In the genomic region with DNA sequence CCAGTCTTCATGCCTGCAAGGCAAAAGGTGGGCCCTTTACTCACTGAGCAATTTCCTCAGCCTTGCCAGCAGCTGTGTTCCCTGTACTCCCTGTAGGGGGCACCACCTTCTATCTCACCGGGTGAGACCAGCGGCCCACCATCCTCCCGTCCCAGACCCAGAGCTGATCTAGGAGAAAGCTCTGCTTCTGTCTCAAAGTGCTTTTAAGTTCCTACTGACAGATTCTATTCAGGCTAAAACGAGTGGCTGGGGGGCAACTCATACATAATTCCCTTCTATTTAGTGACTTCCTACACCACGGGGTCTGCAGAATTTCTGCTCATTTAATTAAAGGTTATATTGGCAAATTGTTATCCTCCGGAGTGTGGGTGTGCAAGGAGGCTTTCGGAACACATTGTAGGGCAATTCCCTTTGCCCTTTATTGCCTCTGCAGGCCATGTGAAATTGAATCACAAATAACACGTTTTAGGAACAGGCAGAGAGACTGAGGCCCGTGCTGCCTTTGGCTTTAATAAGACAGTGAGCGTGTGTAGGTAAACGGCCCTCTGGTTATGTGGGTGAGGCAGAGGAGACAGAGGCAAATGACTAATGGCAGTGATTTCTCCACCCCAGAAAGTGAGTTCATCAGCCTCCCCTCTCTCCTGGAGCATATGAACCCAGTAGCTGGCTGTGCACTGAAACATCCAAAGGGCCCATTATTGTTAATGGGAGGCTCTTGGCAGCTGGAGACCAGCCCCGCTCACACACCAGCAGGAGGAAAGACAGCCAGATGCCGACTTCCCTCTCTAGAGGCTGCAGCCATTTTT, we compare ENCODE assay signal across 8 mouse cellular contexts. TPM values are rescaled to one million over a fixed set of nuclear protein-coding genes. Genes with fewer than 3 reads are reported as not detected.
DNase-seq lines count a peak whose midpoint lies in the region; ATAC-seq and TF ChIP-seq lines count a peak whose summit lies in the region.

No protein-coding gene starts in this region.

- intact Hi-C loops in left cerebral cortex, postnatal 4 days (cut with DNase I): no loop called here
- intact Hi-C loops in left cerebral cortex, postnatal 36 days (cut with DNase I): no loop called here
- intact Hi-C loops in heart, postnatal 10 days (cut with DNase I): no loop called here

- no peaks in the 10 kb centered on the region for H3K27me3 ChIP-seq in hindbrain, embryonic 14.5 days (ENCODE audit: control insufficient read depth, insufficient read depth, low read length)
- H3K27me3 ChIP-seq in neural tube, embryonic 14.5 days (ENCODE audit: control insufficient read depth, insufficient read depth, low read length): no peaks in the 10 kb centered on the region

- H3K4me3 ChIP-seq in hindbrain, embryonic 14.5 days (replicated peaks; ENCODE audit: low read length): no peak overlapping the region
- H3K4me3 ChIP-seq in neural tube, embryonic 14.5 days (ENCODE audit: low read depth, low read length): no peak overlapping the region

- no peak overlapping the region for H3K9ac ChIP-seq in hindbrain, embryonic 14.5 days
- no peak overlapping the region for H3K9ac ChIP-seq in neural tube, embryonic 14.5 days (replicated peaks; ENCODE audit: low read depth, low read length)

- peak; percentile 56; the same call in 1 of the 2 replicates for TF ChIP-seq CTCF in brain, embryonic 14.5 days (IDR thresholded peaks at IDR 0.05; ENCODE audit: borderline replicate concordance, extremely low read depth, insufficient read depth, insufficient read length)

- no peaks in the 10 kb centered on the region for H3K36me3 ChIP-seq in hindbrain, embryonic 14.5 days (replicated peaks; ENCODE audit: control insufficient read depth, insufficient read depth)
- no peaks in the 10 kb centered on the region for H3K36me3 ChIP-seq in neural tube, embryonic 14.5 days (ENCODE audit: control insufficient read depth, insufficient read depth, low read length)

- H3K9me3 ChIP-seq in hindbrain, embryonic 14.5 days (ENCODE audit: control insufficient read depth, low read length): no peaks in the 10 kb centered on the region
- no peaks in the 10 kb centered on the region for H3K9me3 ChIP-seq in neural tube, embryonic 14.5 days (ENCODE audit: control insufficient read depth, low read length)

- H3K27ac ChIP-seq in hindbrain, embryonic 14.5 days: no peak overlapping the region
- H3K27ac ChIP-seq in neural tube, embryonic 14.5 days (ENCODE audit: low read depth, low read length): no peak overlapping the region

- WGBS in hindbrain, embryonic 14.5 days: 38% methylated on average over 13 of the region's 13 CpGs
- 19% methylated on average over 13 of the region's 13 CpGs for WGBS in neural tube, embryonic 14.5 days

- peaks cover 4% of the 10 kb centered on the region; the same call in 1 of the 2 replicates for H3K4me1 ChIP-seq in hindbrain, embryonic 14.5 days (replicated peaks; ENCODE audit: control insufficient read depth, insufficient read depth, low read length)
- H3K4me1 ChIP-seq in neural tube, embryonic 14.5 days (ENCODE audit: control insufficient read depth, insufficient read depth, low read length): no peaks in the 10 kb centered on the region; the same call in 1 of the 2 replicates

- no peak; the same call in 1 of the 2 replicates for ATAC-seq in hindbrain, embryonic 14.5 days (ENCODE audit: low FRiP score)
- peak; percentile 80 for ATAC-seq in neural tube, embryonic 14.5 days (ENCODE audit: low read depth)

- peak; percentile 16 for DNase-seq in left cerebral cortex, postnatal 4 days
- no peak for DNase-seq in left cerebral cortex, postnatal 36 days (ENCODE audit: low spot score in 2 of 2)
- peak; percentile 70 for DNase-seq in brain, embryonic 14.5 days (ENCODE audit: low read depth)
- peak; percentile 37 for DNase-seq in hindbrain, embryonic 14.5 days (ENCODE audit: low spot score)
- no peak for DNase-seq in heart, postnatal 10 days
- no peak for DNase-seq in Muller cell, postnatal 12 days (ENCODE audit: inconsistent ontology term)
- DNase-seq in adrenal gland, postnatal 36 days: no peak

- TF ChIP-seq POLR2A in brain, embryonic 14.5 days (IDR thresholded peaks at IDR 0.05; ENCODE audit: borderline replicate concordance, extremely low read depth, insufficient read depth, insufficient read length, poor library complexity, severe bottlenecking): no peak

- H3K4me2 ChIP-seq in hindbrain, embryonic 14.5 days (replicated peaks): no peak overlapping the region
- no peak overlapping the region for H3K4me2 ChIP-seq in neural tube, embryonic 14.5 days (ENCODE audit: low read depth, low read length)

RNA-seq across cellular contexts. Expression of a gene that starts 53.1 kb away (rescaled TPM):
- total RNA-seq in left cerebral cortex, postnatal 4 days (2021): not detected
- not detected for total RNA-seq in left cerebral cortex, postnatal 36 days (2021)
- polyA plus RNA-seq in brain, embryonic 14.5 days (2012; rRNA removed): 0.14 and 0.22 TPM in 2 replicates
- polyA plus RNA-seq in hindbrain, embryonic 14.5 days (2014; fragmentation: Nextera tagmentation; extraction: Ambion mirVana): not detected in 2 replicates
- polyA plus RNA-seq in neural tube, embryonic 14.5 days (2014; fragmentation: Nextera tagmentation; extraction: Ambion mirVana): not detected in 2 replicates
- total RNA-seq in heart, postnatal 10 days (2021): 1 to 10 TPM in 1 of 2 experiments, under 1 TPM in 1; 0.69 to 1.0 TPM
- under 1 TPM in 1 of 2 experiments, not detected in 1; 0.13 TPM for total RNA-seq in adrenal gland, postnatal 36 days (2021)

Comparison
In these comparisons a context has a peak if more than half of its experiments do, and no peak if none do; other contexts are left out.
1. DNase-seq: peak in left cerebral cortex, postnatal 4 days (single experiment), brain, embryonic 14.5 days (single experiment) and hindbrain, embryonic 14.5 days (single experiment); none in left cerebral cortex, postnatal 36 days (0 of 2), heart, postnatal 10 days (0 of 2), Muller cell, postnatal 12 days (single experiment) and adrenal gland, postnatal 36 days (0 of 2).